Mouse (Mus musculus): ENCODE data around the gene A930033H14Rik. TPM values are rescaled to one million over a fixed set of nuclear protein-coding genes. Genes with fewer than 3 reads are reported as not detected.

A930033H14Rik gene
- polyA plus RNA-seq, 2 experiments: 3.2 to 4.2 TPM

- Histone ChIP-seq H3K4me2 (replicated peaks; ENCODE audit: low read depth, low read length, severe bottlenecking) (no peak overlapping the region), H3K27me3 (ENCODE audit: control insufficient read depth, insufficient read depth, low read length) (no peaks in the 10 kb centered on the region), H3K4me1 (ENCODE audit: control insufficient read depth, insufficient read depth, low read length) (peaks cover 28% of the 10 kb centered on the region), H3K36me3 (ENCODE audit: control insufficient read depth, insufficient read depth, low read length) (peaks cover 12% of the 10 kb centered on the region), H3K27ac (replicated peaks; ENCODE audit: low read depth, low read length) (no peak overlapping the region), H3K4me3 (replicated peaks; ENCODE audit: low read length) (no peak overlapping the region), H3K9me3 (ENCODE audit: control insufficient read depth, low read length) (no peaks in the 10 kb centered on the region), H3K9ac (ENCODE audit: low read depth, low read length, severe bottlenecking) (no peak overlapping the region)
- WGBS: 83% methylated on average over 6 of the region's 6 CpGs
- TF ChIP-seq POLR2A (IDR thresholded peaks at IDR 0.05; ENCODE audit: borderline replicate concordance, extremely low read depth, insufficient read depth, insufficient read length): no peak
- ATAC-seq (ENCODE audit: low FRiP score, low read depth) (no peak), DNase-seq (ENCODE audit: low spot score) (no peak)
These were observed 38.4 kb upstream of the A930033H14Rik start for GRCm38 (mm10) chr10:69251254-69251653.

GRCm38 (mm10) chr10:69248261-69249160 lies 35.6 kb upstream of the A930033H14Rik start:
- Histone ChIP-seq H3K4me2 (replicated peaks; ENCODE audit: low read depth, low read length, severe bottlenecking) (no peak overlapping the region), H3K9ac (ENCODE audit: low read depth, low read length, severe bottlenecking) (no peak overlapping the region), H3K27me3 (ENCODE audit: control insufficient read depth, insufficient read depth, low read length) (no peaks in the 10 kb centered on the region), H3K4me3 (replicated peaks; ENCODE audit: low read length) (no peak overlapping the region), H3K9me3 (ENCODE audit: control insufficient read depth, low read length) (no peaks in the 10 kb centered on the region), H3K4me1 (ENCODE audit: control insufficient read depth, insufficient read depth, low read length) (peaks cover 16% of the 10 kb centered on the region), H3K36me3 (ENCODE audit: control insufficient read depth, insufficient read depth, low read length) (peaks cover 12% of the 10 kb centered on the region), H3K27ac (replicated peaks; ENCODE audit: low read depth, low read length) (no peak overlapping the region)
- 79% methylated on average over 29 of the region's 29 CpGs for WGBS
- DNase-seq (ENCODE audit: low spot score): no peak
- ATAC-seq (ENCODE audit: low FRiP score, low read depth): no peak
- no peak for TF ChIP-seq POLR2A (IDR thresholded peaks at IDR 0.05; ENCODE audit: borderline replicate concordance, extremely low read depth, insufficient read depth, insufficient read length)

- no peak for ATAC-seq (ENCODE audit: low FRiP score, low read depth)
These were observed 34.6 kb upstream of the A930033H14Rik start for GRCm38 (mm10) chr10:69247311-69248033.

GRCm38 (mm10) chr10:69246762-69247161 lies 33.9 kb upstream of the A930033H14Rik start:
- Histone ChIP-seq H3K9me3 (ENCODE audit: control insufficient read depth, low read length) (no peaks in the 10 kb centered on the region), H3K4me3 (replicated peaks; ENCODE audit: low read length) (no peak overlapping the region), H3K9ac (ENCODE audit: low read depth, low read length, severe bottlenecking) (no peak overlapping the region), H3K4me2 (replicated peaks; ENCODE audit: low read depth, low read length, severe bottlenecking) (no peak overlapping the region), H3K27me3 (ENCODE audit: control insufficient read depth, insufficient read depth, low read length) (no peaks in the 10 kb centered on the region), H3K36me3 (ENCODE audit: control insufficient read depth, insufficient read depth, low read length) (peaks cover 12% of the 10 kb centered on the region), H3K27ac (replicated peaks; ENCODE audit: low read depth, low read length) (no peak overlapping the region), H3K4me1 (ENCODE audit: control insufficient read depth, insufficient read depth, low read length) (0 out of 2 replicates have a peak, but pooled peaks cover 3% of the 10 kb centered on the region)
- no peak for TF ChIP-seq POLR2A (IDR thresholded peaks at IDR 0.05; ENCODE audit: borderline replicate concordance, extremely low read depth, insufficient read depth, insufficient read length)
- DNase-seq (ENCODE audit: low spot score): no peak
- WGBS: 71% methylated on average over 3 of the region's 3 CpGs
- no peak for ATAC-seq (ENCODE audit: low FRiP score, low read depth)

More at GRCm38 (mm10) chr10:69247311-69248033, 34.6 kb upstream of the A930033H14Rik start:
- Histone ChIP-seq H3K4me3 (replicated peaks; ENCODE audit: low read length) (no peak overlapping the region), H3K9me3 (ENCODE audit: control insufficient read depth, low read length) (no peaks in the 10 kb centered on the region), H3K4me1 (ENCODE audit: control insufficient read depth, insufficient read depth, low read length) (peaks cover 7% of the 10 kb centered on the region), H3K27me3 (ENCODE audit: control insufficient read depth, insufficient read depth, low read length) (no peaks in the 10 kb centered on the region), H3K9ac (ENCODE audit: low read depth, low read length, severe bottlenecking) (no peak overlapping the region), H3K4me2 (replicated peaks; ENCODE audit: low read depth, low read length, severe bottlenecking) (no peak overlapping the region), H3K36me3 (ENCODE audit: control insufficient read depth, insufficient read depth, low read length) (peaks cover 12% of the 10 kb centered on the region), H3K27ac (replicated peaks; ENCODE audit: low read depth, low read length) (no peak overlapping the region)
- no peak for DNase-seq (ENCODE audit: low spot score)
- 93% methylated on average over 7 of the region's 7 CpGs for WGBS
- TF ChIP-seq POLR2A (IDR thresholded peaks at IDR 0.05; ENCODE audit: borderline replicate concordance, extremely low read depth, insufficient read depth, insufficient read length): no peak

GRCm38 (mm10) chr10:69245906-69246668 lies 33.2 kb upstream of the A930033H14Rik start:
- TF ChIP-seq POLR2A (IDR thresholded peaks at IDR 0.05; ENCODE audit: borderline replicate concordance, extremely low read depth, insufficient read depth, insufficient read length): no peak
- Histone ChIP-seq H3K9ac (ENCODE audit: low read depth, low read length, severe bottlenecking) (no peak overlapping the region), H3K4me1 (ENCODE audit: control insufficient read depth, insufficient read depth, low read length) (0 out of 2 replicates have a peak, but pooled peaks cover 3% of the 10 kb centered on the region), H3K4me2 (replicated peaks; ENCODE audit: low read depth, low read length, severe bottlenecking) (no peak overlapping the region), H3K27me3 (ENCODE audit: control insufficient read depth, insufficient read depth, low read length) (no peaks in the 10 kb centered on the region), H3K36me3 (ENCODE audit: control insufficient read depth, insufficient read depth, low read length) (peaks cover 12% of the 10 kb centered on the region), H3K4me3 (replicated peaks; ENCODE audit: low read length) (no peak overlapping the region), H3K27ac (replicated peaks; ENCODE audit: low read depth, low read length) (no peak overlapping the region), H3K9me3 (ENCODE audit: control insufficient read depth, low read length) (no peaks in the 10 kb centered on the region)
- ATAC-seq (ENCODE audit: low FRiP score, low read depth): no peak
- WGBS: 87% methylated on average over 10 of the region's 10 CpGs
- DNase-seq (ENCODE audit: low spot score): no peak
